Mouse (Mus musculus): ENCODE data around the gene Hdac2. TPM values are rescaled to one million over a fixed set of nuclear protein-coding genes. Genes with fewer than 3 reads are reported as not detected.

Hdac2 gene
- polyA plus RNA-seq, 1 experiment from 2014 or later: 459 TPM

GRCm38 (mm10) chr10:37028651-37029050 lies 54.3 kb downstream of the Hdac2 start:
- no peak for ATAC-seq (ENCODE audit: low FRiP score, low TSS enrichment)
- Histone ChIP-seq H3K36me3 (ENCODE audit: control insufficient read depth, insufficient read depth, low read length) (no peaks in the 10 kb centered on the region), H3K9me3 (ENCODE audit: control insufficient read depth, low read length) (no peaks in the 10 kb centered on the region), H3K27me3 (ENCODE audit: control insufficient read depth, insufficient read depth, low read length) (no peaks in the 10 kb centered on the region), H3K4me3 (replicated peaks; ENCODE audit: low read depth, low read length) (no peak overlapping the region), H3K27ac (replicated peaks; ENCODE audit: low read depth, low read length) (no peak overlapping the region), H3K9ac (replicated peaks; ENCODE audit: low read length) (no peak overlapping the region), H3K4me1 (ENCODE audit: control insufficient read depth, insufficient read depth, low read length) (no peaks in the 10 kb centered on the region), H3K4me2 (ENCODE audit: low read length) (no peak overlapping the region)
- DNase-seq: no peak
- 69% methylated on average over 2 of the region's 2 CpGs for WGBS

- Histone ChIP-seq H3K27ac (replicated peaks; ENCODE audit: low read depth, low read length) (no peak overlapping the region), H3K9ac (replicated peaks; ENCODE audit: low read length) (no peak overlapping the region), H3K4me3 (replicated peaks; ENCODE audit: low read depth, low read length) (no peak overlapping the region), H3K36me3 (ENCODE audit: control insufficient read depth, insufficient read depth, low read length) (no peaks in the 10 kb centered on the region), H3K4me1 (ENCODE audit: control insufficient read depth, insufficient read depth, low read length) (no peaks in the 10 kb centered on the region), H3K4me2 (ENCODE audit: low read length) (no peak overlapping the region), H3K27me3 (ENCODE audit: control insufficient read depth, insufficient read depth, low read length) (no peaks in the 10 kb centered on the region), H3K9me3 (ENCODE audit: control insufficient read depth, low read length) (no peaks in the 10 kb centered on the region)
- no peak for ATAC-seq (ENCODE audit: low FRiP score, low TSS enrichment)
- DNase-seq: no peak
- 94% methylated on average over 7 of the region's 7 CpGs for WGBS
These were observed 60.8 kb downstream of the Hdac2 start for GRCm38 (mm10) chr10:37035090-37035497.

GRCm38 (mm10) chr10:37047661-37048098 lies 73.3 kb downstream of the Hdac2 start:
- DNase-seq (no peak), ATAC-seq (ENCODE audit: low FRiP score, low TSS enrichment) (no peak)
- Histone ChIP-seq H3K9me3 (ENCODE audit: control insufficient read depth, low read length) (no peaks in the 10 kb centered on the region), H3K9ac (replicated peaks; ENCODE audit: low read length) (no peak overlapping the region), H3K4me1 (ENCODE audit: control insufficient read depth, insufficient read depth, low read length) (no peaks in the 10 kb centered on the region), H3K4me3 (replicated peaks; ENCODE audit: low read depth, low read length) (no peak overlapping the region), H3K27ac (replicated peaks; ENCODE audit: low read depth, low read length) (no peak overlapping the region), H3K4me2 (ENCODE audit: low read length) (no peak overlapping the region), H3K36me3 (ENCODE audit: control insufficient read depth, insufficient read depth, low read length) (no peaks in the 10 kb centered on the region), H3K27me3 (ENCODE audit: control insufficient read depth, insufficient read depth, low read length) (no peaks in the 10 kb centered on the region)
- 84% methylated on average over 8 of the region's 8 CpGs for WGBS

Other genes starting within 250 kb of the Hdac2 start
- 403 and 415 TPM in 2 replicates for gene Marcks, start 164.4 kb downstream of the Hdac2 start, polyA plus RNA-seq (2014; fragmentation: Nextera tagmentation; extraction: Ambion mirVana)